Mouse (Mus musculus): ENCODE results near the gene Vps13d.

GRCm38 (mm10) chr4:145019121-145019714 is 175.6 kb downstream of the Vps13d start:
- no peak for TF ChIP-seq CTCF (IDR thresholded peaks at IDR 0.05)
- 0 out of 2 replicates have a peak, but pooled peaks have one; percentile 13 for TF ChIP-seq EP300 (IDR thresholded peaks at IDR 0.05)
